Mouse (Mus musculus) CD4-positive, CD25-positive, alpha-beta regulatory T cell, adult 4 months (primary cell): ENCODE data around the gene Tmbim7. TPM values are rescaled to one million over a fixed set of nuclear protein-coding genes. Genes with fewer than 3 reads are reported as not detected.
A peak's percentile ranks its signal among the peaks of the same experiment; 100 is the strongest.
"Not testable (repeated sequence)": the region's sequence is repeated elsewhere in the genome, so short reads cannot be mapped to it uniquely, and the experiment has no call there.

Experiments used
- ATAC-seq: one replicate; pipeline ENCODE4 v1.8.0; 2017
- polyA plus RNA-seq, 2 experiments: library from polyadenylated mRNA; unstranded; fragments of 100-300 nt; shearing (Covaris generic); gene quantifications; one replicate each; pipeline ENCODE4 v1.2.1; 2017

Tmbim7 gene
- not detected for polyA plus RNA-seq

GRCm38 (mm10) chr5:3650881-3651280 lies at the start of gene Tmbim7:
TSS of gene Tmbim7 (plus strand) at chr5:3651181.
- no peak for ATAC-seq

- no peak for ATAC-seq
Measured at GRCm38 (mm10) chr5:3607114-3607513, 43.9 kb upstream of the Tmbim7 start.

- ATAC-seq: no peak
Measured at GRCm38 (mm10) chr5:3609241-3609640, 41.7 kb upstream of the Tmbim7 start.

GRCm38 (mm10) chr5:3611835-3612234 lies 39.1 kb upstream of the Tmbim7 start:
- ATAC-seq: not testable (repeated sequence)

- ATAC-seq: no peak
Measured at GRCm38 (mm10) chr5:3620486-3620885, 30.5 kb upstream of the Tmbim7 start.

GRCm38 (mm10) chr5:3630055-3630454 lies 20.9 kb upstream of the Tmbim7 start:
- ATAC-seq: no peak

GRCm38 (mm10) chr5:3631512-3632271 lies 19.3 kb upstream of the Tmbim7 start:
- no peak for ATAC-seq

- ATAC-seq: no peak
Measured at GRCm38 (mm10) chr5:3632285-3632684, 18.7 kb upstream of the Tmbim7 start.

- no peak for ATAC-seq
Measured at GRCm38 (mm10) chr5:3633315-3633714, 17.7 kb upstream of the Tmbim7 start.

GRCm38 (mm10) chr5:3633951-3634350 lies 17.0 kb upstream of the Tmbim7 start:
- ATAC-seq: no peak

GRCm38 (mm10) chr5:3635286-3635685 lies 15.7 kb upstream of the Tmbim7 start:
- ATAC-seq: no peak

- ATAC-seq: no peak
Measured at GRCm38 (mm10) chr5:3644621-3645020, 6.4 kb upstream of the Tmbim7 start.

GRCm38 (mm10) chr5:3645326-3645725 lies 5.7 kb upstream of the Tmbim7 start:
- ATAC-seq: no peak

GRCm38 (mm10) chr5:3646539-3646938 lies 4.4 kb upstream of the Tmbim7 start:
- no peak for ATAC-seq

GRCm38 (mm10) chr5:3646991-3647707 lies 3.8 kb upstream of the Tmbim7 start:
- ATAC-seq: peak; percentile 71

- ATAC-seq: peak; percentile 87
Measured at GRCm38 (mm10) chr5:3647708-3648121, 3.3 kb upstream of the Tmbim7 start.

GRCm38 (mm10) chr5:3648206-3648848 lies 2.7 kb upstream of the Tmbim7 start:
- no peak for ATAC-seq

- ATAC-seq: no peak
Measured at GRCm38 (mm10) chr5:3648849-3649210, 2.2 kb upstream of the Tmbim7 start.

- no peak for ATAC-seq
Measured at GRCm38 (mm10) chr5:3651621-3652020, 640 bp downstream of the Tmbim7 start.

- ATAC-seq: not testable (repeated sequence)
Measured at GRCm38 (mm10) chr5:3652903-3653575, 2.1 kb downstream of the Tmbim7 start.

GRCm38 (mm10) chr5:3653801-3654200 lies 2.8 kb downstream of the Tmbim7 start:
- ATAC-seq: no peak

- no peak for ATAC-seq
Measured at GRCm38 (mm10) chr5:3657085-3657484, 6.1 kb downstream of the Tmbim7 start, which contains the start of gene Gatad1. TSS of gene Gatad1 (minus strand) at chr5:3657185.

- ATAC-seq: no peak
Measured at GRCm38 (mm10) chr5:3665225-3665624, 14.2 kb downstream of the Tmbim7 start.
